Mouse (Mus musculus) small intestine, adult 2 months (tissue): ENCODE data around the gene Ccdc151.

Experiments used
- CTCF ChIP-seq: fragments of 200-500 bp; IDR thresholded peaks from 2 replicates; pipeline ENCODE4 v1.5.1; 2012; ENCODE audit warnings: low read depth, mild to moderate bottlenecking, control low read depth, inconsistent platforms, low read length, moderate library complexity, mixed read lengths; ENCODE audit not compliant: insufficient replicate concordance, insufficient read length; ENCODE audit errors: extremely low read depth
- POLR2A ChIP-seq: fragments of 200-500 bp; IDR thresholded peaks from 2 replicates; pipeline ENCODE4 v1.6.1; 2012; ENCODE audit warnings: low read depth, mild to moderate bottlenecking, control low read depth, inconsistent platforms, low read length, moderate library complexity

DNA sequence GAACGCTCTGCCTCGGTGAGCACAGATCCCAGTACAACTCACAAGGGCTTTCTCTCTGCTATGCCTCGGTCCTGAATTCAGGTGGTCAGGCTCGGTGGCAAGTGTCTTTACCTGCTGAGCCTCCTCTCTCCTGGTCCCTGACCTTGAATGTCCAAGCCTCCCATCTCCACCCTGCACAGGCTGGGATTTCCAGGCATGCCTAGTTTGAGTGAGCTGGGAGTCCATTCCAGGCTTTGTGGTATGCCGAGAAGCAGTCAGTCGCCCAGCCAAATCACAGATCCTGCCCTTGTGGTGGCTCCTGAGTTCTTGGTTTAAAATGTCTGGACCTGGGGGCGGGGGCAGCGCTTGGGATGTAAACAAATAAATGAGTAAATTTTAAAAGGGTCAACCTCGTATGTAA is 44.9 kb upstream of the Ccdc151 start:
- TF ChIP-seq CTCF (no peak), POLR2A (no peak)
